Mouse (Mus musculus) forebrain, embryonic 13.5 days (tissue): ENCODE measurements around the gene Ntrk2. TPM values are rescaled to one million over a fixed set of nuclear protein-coding genes. Genes with fewer than 3 reads are reported as not detected.

ENCODE experiments used
- ATAC-seq: fragments of 200-750 bp; cut with Nextera tagmentation; 2 replicates; pipeline ENCODE4 v1.8.0; 2017
- H3K27ac ChIP-seq: fragments of 300-500 bp; sonication (generic); 2 replicates; pipeline ENCODE4 v1.5.1; 2015; ENCODE audit warnings: inconsistent platforms, mild to moderate bottlenecking, moderate library complexity
- H3K27me3 ChIP-seq: fragments of 300-500 bp; sonication (generic); 2 replicates; pipeline ENCODE4 v1.6.1; 2015; ENCODE audit warnings: mild to moderate bottlenecking, inconsistent platforms
- H3K36me3 ChIP-seq: fragments of 300-500 bp; sonication (generic); 2 replicates; pipeline ENCODE4 v1.6.1; 2015; ENCODE audit warnings: mild to moderate bottlenecking, inconsistent platforms; ENCODE audit not compliant: poor library complexity, severe bottlenecking
- H3K4me1 ChIP-seq: fragments of 300-500 bp; sonication (generic); 2 replicates; pipeline ENCODE4 v1.6.1; 2015; ENCODE audit warnings: inconsistent platforms
- H3K4me2 ChIP-seq: fragments of 300-500 bp; sonication (generic); 2 replicates; pipeline ENCODE4 v1.6.1; 2015; ENCODE audit warnings: inconsistent platforms, mild to moderate bottlenecking, moderate library complexity
- H3K4me3 ChIP-seq: fragments of 300-500 bp; sonication (generic); 2 replicates; pipeline ENCODE4 v1.5.1; 2015; ENCODE audit warnings: mild to moderate bottlenecking, inconsistent platforms
- H3K9ac ChIP-seq: fragments of 300-500 bp; sonication (generic); 2 replicates; pipeline ENCODE4 v1.6.1; 2015; ENCODE audit warnings: mild to moderate bottlenecking, inconsistent platforms
- H3K9me3 ChIP-seq: fragments of 300-500 bp; sonication (generic); replicated peaks from 2 replicates; pipeline ENCODE4 v1.6.1; 2016; ENCODE audit warnings: inconsistent platforms
- whole genome bisulfite sequencing: fragments of 180-500 bp; shearing (Covaris S2); methylation state at CpG from one replicate; pipeline ENCODE4 v1.1.7; 2015; 5-methylcytosine and 5-hydroxymethylcytosine counted together
- polyA plus RNA-seq: library from polyadenylated mRNA; unstranded; fragments of >200 nt; fragmentation: Nextera tagmentation; extraction: Ambion mirVana; gene quantifications from 2 replicates; pipeline ENCODE4 v1.2.1, GENCODE M21; 2015

Ntrk2 gene
- polyA plus RNA-seq, 1 experiment from 2014 or later = 51.4 TPM

DNA sequence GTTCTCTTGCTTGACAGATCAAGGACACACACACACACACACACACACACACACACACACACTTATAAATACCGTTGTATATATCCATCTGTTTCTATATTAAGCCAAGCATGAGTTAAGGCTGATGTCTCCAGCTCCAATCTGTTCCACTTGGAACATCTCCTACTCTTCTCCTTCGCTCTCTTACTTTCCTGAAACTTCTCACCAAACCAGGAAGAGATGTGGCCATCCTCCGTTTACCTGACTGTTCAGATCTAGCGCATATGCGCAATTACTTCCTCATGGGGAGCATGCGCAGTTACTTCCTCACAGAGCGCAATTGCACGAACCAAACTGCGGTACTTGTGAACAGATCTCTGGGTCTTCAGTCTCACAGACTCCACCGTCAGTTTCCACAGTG lies 342.4 kb downstream of the Ntrk2 start:
- Histone ChIP-seq H3K4me1 (peaks cover 51% of the 10 kb centered on the region), H3K4me3 (no peak overlapping the region), H3K9me3 (no peaks in the 10 kb centered on the region), H3K36me3 (no peaks in the 10 kb centered on the region), H3K4me2 (no peak overlapping the region), H3K27me3 (no peaks in the 10 kb centered on the region), H3K9ac (no peak overlapping the region), H3K27ac (no peak overlapping the region)
- 90% methylated on average over 10 of the region's 10 CpGs for WGBS
- ATAC-seq = no peak

DNA sequence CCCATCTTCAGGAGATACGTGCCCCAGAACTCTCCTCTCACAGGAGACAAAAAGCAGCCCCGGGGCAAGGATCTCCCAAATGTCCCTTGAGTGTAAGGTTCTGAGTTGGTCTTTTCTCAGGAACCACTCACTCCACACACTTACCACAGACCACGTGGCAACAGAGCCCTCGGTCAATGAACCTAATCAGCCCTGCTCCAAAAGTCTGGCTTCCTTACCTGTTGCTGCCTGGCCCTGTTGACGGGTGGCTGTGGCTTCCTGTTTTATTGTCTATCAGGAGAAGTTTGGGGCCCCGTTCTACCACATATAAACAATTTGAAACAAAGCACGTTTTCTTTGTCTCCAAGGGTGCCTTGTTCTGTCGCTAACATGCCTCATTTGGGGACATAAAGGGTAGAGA lies 357.6 kb downstream of the Ntrk2 start:
- H3K27me3 ChIP-seq = no peaks in the 10 kb centered on the region
- WGBS = 86% methylated on average over 8 of the region's 8 CpGs

DNA sequence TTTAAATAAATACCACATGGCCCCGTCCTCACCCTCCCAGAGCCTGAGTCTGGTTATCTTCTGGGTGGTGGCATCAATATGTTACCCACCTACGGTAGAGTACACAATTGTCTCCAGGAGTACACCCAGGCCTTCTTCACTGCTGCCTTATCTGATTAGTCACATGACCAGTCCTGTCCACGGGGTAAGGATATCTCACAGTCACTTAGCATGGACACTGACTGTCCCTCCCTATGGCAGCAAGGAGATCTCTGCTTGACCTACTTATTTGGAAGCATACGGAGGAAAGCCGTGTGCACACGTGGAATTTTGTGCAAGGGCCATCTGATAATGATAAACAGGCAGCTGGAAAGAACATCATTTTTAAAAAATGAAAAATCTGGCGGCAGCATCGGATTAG lies 367.5 kb downstream of the Ntrk2 start:
- no peak overlapping the region for H3K4me2 ChIP-seq
- ATAC-seq = no peak
- H3K27ac ChIP-seq = no peak overlapping the region
- H3K36me3 ChIP-seq = no peaks in the 10 kb centered on the region
- H3K4me1 ChIP-seq = no peaks in the 10 kb centered on the region
- no peak overlapping the region for H3K4me3 ChIP-seq
- H3K9me3 ChIP-seq = no peaks in the 10 kb centered on the region
- 92% methylated on average over 8 of the region's 8 CpGs for WGBS
- no peaks in the 10 kb centered on the region for H3K27me3 ChIP-seq
- no peak overlapping the region for H3K9ac ChIP-seq

More for the DNA sequence above, 357.6 kb downstream of the Ntrk2 start:
- Histone ChIP-seq H3K4me3 (no peak overlapping the region), H3K36me3 (no peaks in the 10 kb centered on the region), H3K9me3 (no peaks in the 10 kb centered on the region), H3K9ac (no peak overlapping the region), H3K4me2 (no peak overlapping the region), H3K4me1 (no peaks in the 10 kb centered on the region), H3K27ac (no peak overlapping the region)
- no peak for ATAC-seq

DNA sequence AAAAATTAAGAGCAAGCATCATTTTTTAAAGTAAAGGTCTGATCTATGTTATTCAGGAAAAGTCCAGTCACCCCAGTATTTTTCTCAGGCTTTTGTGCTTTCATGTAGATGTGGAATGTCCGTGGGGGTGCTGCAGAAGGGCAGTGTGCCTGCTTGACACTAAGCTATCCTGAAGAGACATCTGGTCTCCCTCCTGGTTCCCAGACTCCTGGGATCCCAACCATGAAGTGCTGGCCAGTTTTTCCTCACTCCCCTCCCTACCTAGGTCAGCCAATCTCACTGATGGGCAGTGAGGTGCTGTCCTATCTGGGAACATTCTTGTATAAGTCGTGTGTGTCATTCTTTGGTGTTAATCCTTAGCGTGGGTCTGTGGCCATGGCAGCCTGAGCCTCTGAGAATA lies 369.7 kb downstream of the Ntrk2 start:
- Histone ChIP-seq H3K4me3 (no peak overlapping the region), H3K9me3 (no peaks in the 10 kb centered on the region), H3K9ac (no peak overlapping the region), H3K36me3 (no peaks in the 10 kb centered on the region), H3K4me2 (no peak overlapping the region), H3K27ac (no peak overlapping the region), H3K27me3 (no peaks in the 10 kb centered on the region), H3K4me1 (peaks cover 6% of the 10 kb centered on the region; the same call in 1 of the 2 replicates)
- 76% methylated on average over 3 of the region's 3 CpGs for WGBS
- no peak for ATAC-seq

DNA sequence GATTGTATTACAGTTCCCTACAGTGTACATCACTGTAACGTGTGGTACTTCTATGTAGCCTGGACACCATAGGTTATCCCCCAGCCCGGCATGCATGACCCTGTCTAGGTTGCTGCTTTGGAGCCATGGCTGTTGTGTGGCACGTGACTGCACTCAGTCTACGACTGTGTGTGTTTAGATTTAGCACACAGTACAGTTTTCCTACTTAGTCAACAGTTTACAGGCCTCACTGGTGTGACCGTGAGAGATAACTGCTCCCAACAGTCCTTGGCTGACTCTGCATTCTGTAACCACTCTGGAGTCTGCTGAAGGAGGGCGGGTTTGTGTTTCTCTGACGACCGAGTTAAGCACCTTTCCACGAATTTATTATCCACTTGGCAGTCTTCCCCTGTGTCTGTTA lies 370.1 kb downstream of the Ntrk2 start:
- Histone ChIP-seq H3K36me3 (no peaks in the 10 kb centered on the region), H3K27me3 (no peaks in the 10 kb centered on the region), H3K4me3 (no peak overlapping the region), H3K27ac (no peak overlapping the region), H3K4me2 (no peak overlapping the region), H3K9me3 (no peaks in the 10 kb centered on the region), H3K4me1 (peaks cover 10% of the 10 kb centered on the region; the same call in 1 of the 2 replicates), H3K9ac (no peak overlapping the region)
- 80% methylated on average over 9 of the region's 9 CpGs for WGBS
- no peak for ATAC-seq

DNA sequence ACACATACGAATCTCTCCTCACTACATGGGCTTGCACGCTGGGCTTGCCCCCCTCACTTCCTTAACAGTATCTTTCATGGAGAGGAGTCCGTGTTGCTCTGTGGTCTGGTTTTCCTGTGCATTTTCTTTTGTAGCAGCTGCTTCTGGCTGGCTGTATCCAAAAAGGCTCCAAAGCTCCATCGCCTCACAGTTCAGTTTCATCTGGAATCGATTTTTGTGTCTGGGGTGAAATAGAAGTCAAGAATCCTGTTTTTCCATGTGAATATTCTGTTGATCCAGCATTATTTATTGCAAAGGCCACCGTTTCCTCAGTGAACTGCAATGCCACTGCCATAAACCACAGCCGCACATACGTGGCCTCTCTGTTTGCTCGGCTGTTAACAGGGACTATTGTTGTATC lies 370.6 kb downstream of the Ntrk2 start:
- WGBS = 66% methylated on average over 9 of the region's 9 CpGs
- Histone ChIP-seq H3K4me2 (no peak overlapping the region), H3K9ac (no peak overlapping the region), H3K9me3 (no peaks in the 10 kb centered on the region), H3K4me1 (peaks cover 10% of the 10 kb centered on the region; the same call in 1 of the 2 replicates), H3K4me3 (no peak overlapping the region), H3K27ac (no peak overlapping the region), H3K36me3 (no peaks in the 10 kb centered on the region), H3K27me3 (no peaks in the 10 kb centered on the region)
- ATAC-seq = no peak

DNA sequence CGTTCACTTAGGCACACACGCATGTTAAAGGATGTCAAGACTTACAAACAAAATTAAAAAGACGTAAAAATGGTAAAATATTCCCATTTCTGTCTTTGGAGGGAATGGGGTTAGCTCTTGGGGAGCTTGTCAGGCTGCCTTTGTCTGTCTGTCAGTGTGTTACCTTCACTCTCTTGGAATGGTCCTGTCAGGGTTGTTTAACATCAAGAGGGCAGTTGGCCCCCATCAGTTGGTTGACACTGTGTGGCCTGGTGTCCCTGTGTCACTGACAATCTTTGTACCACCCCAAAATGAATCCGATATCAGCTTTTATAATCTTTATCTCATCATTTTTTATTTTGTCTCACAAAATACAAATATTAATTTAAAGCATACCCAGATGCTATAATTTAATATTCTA lies 373.6 kb downstream of the Ntrk2 start:
- Histone ChIP-seq H3K27me3 (no peaks in the 10 kb centered on the region), H3K4me3 (no peak overlapping the region), H3K36me3 (no peaks in the 10 kb centered on the region), H3K9me3 (no peaks in the 10 kb centered on the region; the same call in 1 of the 2 replicates), H3K27ac (no peak overlapping the region), H3K9ac (no peak overlapping the region), H3K4me1 (peaks cover 10% of the 10 kb centered on the region; the same call in 1 of the 2 replicates), H3K4me2 (no peak overlapping the region)
- ATAC-seq = no peak
- WGBS = 84% methylated on average over 4 of the region's 4 CpGs

DNA sequence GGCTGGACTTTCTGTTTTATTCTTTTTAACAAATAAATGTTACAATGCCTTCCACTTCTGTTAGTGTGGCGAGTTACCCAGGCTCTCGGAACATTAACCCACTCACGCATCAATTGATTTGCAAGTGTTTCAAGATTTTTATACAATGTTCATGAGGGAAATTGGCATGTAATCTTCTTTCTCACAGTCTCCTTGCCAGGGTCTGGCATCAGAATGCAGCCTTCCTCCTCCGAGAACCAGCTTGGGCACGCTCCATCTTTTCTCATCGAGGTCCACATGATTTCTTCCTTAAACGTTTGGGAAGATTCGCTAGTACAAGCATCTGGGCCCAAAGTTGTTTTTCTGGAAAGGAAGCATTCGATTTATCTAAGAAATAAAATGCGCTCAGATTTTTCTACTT lies 374.4 kb downstream of the Ntrk2 start:
- WGBS = 66% methylated on average over 10 of the region's 10 CpGs
- Histone ChIP-seq H3K27ac (no peak overlapping the region), H3K9me3 (no peaks in the 10 kb centered on the region; the same call in 1 of the 2 replicates), H3K4me1 (peaks cover 10% of the 10 kb centered on the region; the same call in 1 of the 2 replicates), H3K4me3 (no peak overlapping the region), H3K36me3 (no peaks in the 10 kb centered on the region), H3K9ac (no peak overlapping the region), H3K27me3 (no peaks in the 10 kb centered on the region), H3K4me2 (no peak overlapping the region)
- no peak for ATAC-seq

DNA sequence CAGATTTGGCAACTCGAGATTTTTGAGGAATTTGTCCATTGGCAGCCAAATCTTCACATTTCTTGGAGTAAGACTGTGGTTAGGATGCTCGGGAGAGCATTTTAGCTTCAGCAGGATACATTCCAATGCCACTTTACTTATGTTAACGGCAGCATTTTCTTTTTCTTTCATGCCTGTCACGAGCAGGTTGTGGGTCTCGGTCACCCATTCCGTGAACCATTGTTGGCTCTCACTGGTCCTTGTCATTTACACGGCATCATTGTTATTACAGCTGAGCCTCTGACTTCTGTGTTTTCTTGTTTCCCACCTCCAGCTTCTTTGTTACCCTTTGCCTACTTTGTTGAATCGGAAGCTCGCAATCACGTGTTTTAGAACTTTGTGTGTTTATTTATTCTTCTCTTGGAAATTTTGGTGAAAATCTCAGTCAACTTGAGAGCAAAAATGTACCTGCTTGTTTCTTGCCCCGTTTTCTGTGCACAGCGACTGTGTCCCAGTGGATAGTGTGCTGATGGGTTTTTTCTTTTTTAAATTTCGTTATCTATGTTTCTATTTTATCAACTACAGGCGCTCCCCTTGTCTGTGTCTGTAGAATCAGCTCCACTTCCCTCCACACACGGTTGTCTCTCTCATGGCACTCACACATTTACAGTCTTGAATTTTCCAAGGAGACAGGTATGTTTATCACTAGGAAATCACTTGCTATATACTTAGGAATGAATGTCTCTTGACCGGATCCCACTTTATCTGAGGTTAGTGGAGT lies 375.0 kb downstream of the Ntrk2 start:
- Histone ChIP-seq H3K27me3 (no peaks in the 10 kb centered on the region), H3K27ac (no peak overlapping the region), H3K4me2 (no peak overlapping the region), H3K4me1 (peaks cover 10% of the 10 kb centered on the region; the same call in 1 of the 2 replicates), H3K36me3 (no peaks in the 10 kb centered on the region), H3K9me3 (no peaks in the 10 kb centered on the region; the same call in 1 of the 2 replicates), H3K4me3 (no peak overlapping the region), H3K9ac (no peak overlapping the region)
- ATAC-seq = no peak
- 64% methylated on average over 16 of the region's 16 CpGs for WGBS

DNA sequence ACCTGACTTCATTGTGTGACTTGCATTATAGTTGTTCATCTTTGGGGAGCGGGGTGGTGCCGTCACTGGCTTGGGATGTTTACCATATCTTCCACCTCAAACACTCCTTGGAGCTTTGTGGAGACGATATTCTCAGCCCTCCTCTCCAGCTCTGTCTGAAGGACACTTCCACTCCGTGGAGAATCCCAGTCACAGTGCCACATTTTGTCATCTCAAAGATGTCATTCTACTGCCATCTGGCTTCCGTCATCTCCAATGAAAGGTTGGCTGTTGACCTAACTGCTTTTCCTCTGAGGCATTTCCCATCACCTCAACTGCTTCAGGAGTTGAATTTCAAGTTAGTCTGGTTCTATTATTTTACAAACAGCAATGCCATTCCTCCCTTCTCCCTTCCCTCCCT lies 376.3 kb downstream of the Ntrk2 start:
- no peaks in the 10 kb centered on the region for H3K27me3 ChIP-seq
- WGBS = 53% methylated on average over 5 of the region's 5 CpGs
- ATAC-seq = no peak
- no peak overlapping the region for H3K9ac ChIP-seq
- H3K9me3 ChIP-seq = no peaks in the 10 kb centered on the region; the same call in 1 of the 2 replicates
- no peak overlapping the region for H3K27ac ChIP-seq
- H3K36me3 ChIP-seq = no peaks in the 10 kb centered on the region
- no peak overlapping the region for H3K4me3 ChIP-seq
- peaks cover 10% of the 10 kb centered on the region; the same call in 1 of the 2 replicates for H3K4me1 ChIP-seq
- H3K4me2 ChIP-seq = no peak overlapping the region
